Mouse (Mus musculus): ENCODE results near the gene Arhgap24. TPM values are rescaled to one million over a fixed set of nuclear protein-coding genes. Genes with fewer than 3 reads are reported as not detected.

The Arhgap24 gene
- total RNA-seq, 2 experiments from 2014 or later: 7.0 to 7.4 TPM

DNA sequence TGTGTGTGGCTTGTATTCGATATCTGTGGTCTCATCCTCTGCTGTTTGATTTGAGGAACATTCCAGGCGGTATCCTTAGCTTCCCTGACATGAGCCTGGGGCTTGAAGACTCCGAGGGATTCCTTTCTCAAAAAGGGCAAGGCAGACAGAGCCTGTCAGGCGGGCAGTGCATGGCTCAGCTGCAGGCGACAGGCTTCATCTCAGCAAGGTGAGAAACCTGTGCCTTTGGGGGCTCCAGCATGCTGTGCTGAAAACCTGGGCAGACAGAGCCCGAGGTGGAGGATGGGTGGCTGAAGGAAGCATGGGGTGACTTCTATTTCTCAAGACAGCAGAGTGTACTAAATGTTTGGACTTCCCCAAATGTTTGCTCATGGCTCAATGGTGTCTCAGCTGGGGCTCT lies 13.6 kb downstream of the Arhgap24 start:
- DNase-seq (ENCODE audit: extremely low spot score in 1 of 2, low spot score in 2 of 2): no peak
- intact Hi-C loops (cut with DNase I): no loop called here

- intact Hi-C loops (cut with DNase I): no loop called here
- no peak for DNase-seq (ENCODE audit: extremely low spot score in 1 of 2, low spot score in 2 of 2)
Measured at GRCm38 (mm10) chr5:102497205-102497604, 16.0 kb downstream of the Arhgap24 start.

DNA sequence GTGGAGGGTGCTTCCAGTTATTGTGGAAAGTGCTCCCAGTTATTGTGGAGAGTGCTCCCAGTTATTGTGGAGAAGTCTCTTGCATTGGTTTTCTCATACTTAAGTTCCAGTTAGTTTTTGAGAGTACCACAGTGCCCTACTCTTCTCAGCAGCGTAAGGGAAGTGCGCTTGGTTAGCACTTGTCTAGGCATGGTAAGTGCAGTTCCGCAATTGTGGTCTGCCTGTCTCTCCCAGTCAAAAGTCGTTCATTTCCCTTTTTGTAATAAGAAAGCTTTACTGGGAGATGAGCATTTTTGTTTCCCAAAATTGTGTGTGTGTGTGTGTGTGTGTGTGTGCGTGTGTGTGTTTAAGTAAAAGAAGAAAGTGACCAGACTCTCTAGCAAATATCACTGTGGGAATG lies 17.6 kb downstream of the Arhgap24 start:
- no peak for DNase-seq (ENCODE audit: extremely low spot score in 1 of 2, low spot score in 2 of 2)
- intact Hi-C loops (cut with DNase I): no loop called here

DNA sequence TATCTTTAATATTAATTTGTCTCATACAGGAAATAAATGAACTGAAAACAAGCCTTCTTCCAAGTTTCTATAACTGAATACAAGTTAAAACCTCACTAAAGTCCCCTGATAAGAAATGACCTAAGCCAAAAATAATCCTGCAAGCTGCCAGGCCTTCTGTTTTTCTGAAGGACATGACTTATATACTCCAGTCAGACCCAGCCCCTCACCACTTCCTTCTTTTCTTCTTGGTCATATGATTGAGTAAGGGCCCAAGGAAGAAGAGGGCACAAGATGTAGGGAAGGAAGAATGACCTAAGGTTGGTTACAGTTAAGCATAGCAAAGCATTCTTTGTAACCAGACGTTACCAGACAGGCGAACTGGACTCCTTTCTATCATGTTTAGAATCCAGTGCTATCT lies 21.1 kb downstream of the Arhgap24 start:
- intact Hi-C loops (cut with DNase I): no loop called here
- no peak for DNase-seq (ENCODE audit: extremely low spot score in 1 of 2, low spot score in 2 of 2)

GRCm38 (mm10) chr5:102503066-102503465 lies 21.9 kb downstream of the Arhgap24 start:
- intact Hi-C loops (cut with DNase I): no loop called here
- no peak for DNase-seq (ENCODE audit: extremely low spot score in 1 of 2, low spot score in 2 of 2)

GRCm38 (mm10) chr5:102503868-102504267 lies 22.7 kb downstream of the Arhgap24 start:
- no peak for DNase-seq (ENCODE audit: extremely low spot score in 1 of 2, low spot score in 2 of 2)

DNA sequence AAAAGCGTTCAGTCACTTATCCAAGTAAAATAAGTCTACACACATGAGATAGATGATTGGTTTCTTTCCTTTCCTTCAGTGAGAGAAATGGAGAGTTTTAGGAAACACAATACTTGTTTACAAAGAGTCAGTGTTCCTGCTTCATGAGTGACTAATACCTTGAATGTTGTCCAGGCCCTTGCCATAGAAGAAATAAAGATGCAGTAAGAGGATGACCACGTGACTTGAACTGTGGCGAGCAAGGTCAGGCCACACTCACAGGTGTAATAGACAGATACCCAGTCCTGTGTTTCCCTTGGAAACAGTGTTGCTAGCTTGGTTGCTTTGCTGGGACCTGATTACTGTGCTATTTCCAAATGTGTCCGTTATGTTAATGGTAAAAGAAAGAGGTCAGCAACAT lies 23.4 kb downstream of the Arhgap24 start:
- intact Hi-C loops (cut with DNase I): no loop called here
- DNase-seq (ENCODE audit: extremely low spot score in 1 of 2, low spot score in 2 of 2): no peak

More at GRCm38 (mm10) chr5:102503868-102504267, 22.7 kb downstream of the Arhgap24 start:
- intact Hi-C loops (cut with DNase I): no loop called here

- DNase-seq (ENCODE audit: extremely low spot score in 1 of 2, low spot score in 2 of 2): no peak
- intact Hi-C loops (cut with DNase I): no loop called here
Measured at GRCm38 (mm10) chr5:102508162-102508561, 27.0 kb downstream of the Arhgap24 start.

- DNase-seq (ENCODE audit: extremely low spot score in 1 of 2, low spot score in 2 of 2): peak in 1 of 2 experiments; percentile 48
- intact Hi-C loops (cut with DNase I): no loop called here
Measured at GRCm38 (mm10) chr5:102509381-102509780, 28.2 kb downstream of the Arhgap24 start.

GRCm38 (mm10) chr5:102511651-102512050 lies 30.5 kb downstream of the Arhgap24 start:
- intact Hi-C loops (cut with DNase I): no loop called here

GRCm38 (mm10) chr5:102515496-102515895 lies 34.3 kb downstream of the Arhgap24 start:
- intact Hi-C loops (cut with DNase I): no loop called here
- DNase-seq (ENCODE audit: extremely low spot score in 1 of 2, low spot score in 2 of 2): no peak

More at GRCm38 (mm10) chr5:102511651-102512050, 30.5 kb downstream of the Arhgap24 start:
- DNase-seq (ENCODE audit: extremely low spot score in 1 of 2, low spot score in 2 of 2): no peak

DNA sequence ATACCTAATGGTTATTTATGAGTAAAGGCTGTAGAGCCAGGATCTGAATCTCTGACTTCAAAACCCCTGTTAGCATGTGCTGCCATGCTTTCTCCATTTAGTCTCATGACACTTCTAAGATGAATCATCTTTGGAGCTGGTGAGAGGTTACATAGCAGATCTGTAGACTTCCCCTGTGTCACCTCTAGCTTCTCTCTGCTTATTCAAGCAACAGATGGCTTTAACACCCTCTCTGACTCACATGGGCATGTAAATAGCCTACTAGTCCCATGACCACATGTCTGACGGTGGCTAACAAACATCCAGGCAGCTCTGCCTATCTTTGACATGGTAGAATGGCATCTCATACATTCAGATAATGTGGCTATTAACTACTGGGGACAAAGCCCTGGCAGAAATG lies 39.3 kb downstream of the Arhgap24 start:
- intact Hi-C loops (cut with DNase I): no loop called here

DNA sequence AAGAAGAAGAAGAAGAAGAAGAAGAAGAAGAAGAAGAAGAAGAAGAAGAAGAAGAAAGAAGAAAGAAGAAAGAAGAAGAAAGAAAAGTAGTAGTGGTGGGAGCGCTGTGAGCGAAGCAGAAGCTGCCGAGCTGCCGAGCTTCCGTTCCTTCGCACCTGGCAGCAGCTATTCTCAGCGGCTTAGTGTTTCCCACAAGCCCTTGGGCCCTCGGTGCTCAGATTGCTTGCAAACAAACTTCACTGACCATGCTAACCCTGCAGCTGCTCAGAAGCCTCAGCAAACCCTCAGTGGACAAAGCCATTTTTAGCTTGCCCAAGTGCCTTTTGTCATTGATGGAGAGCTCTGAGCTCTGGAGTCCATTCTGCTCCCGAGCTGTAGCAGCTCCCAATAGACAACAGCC lies 54.1 kb downstream of the Arhgap24 start:
- no peak for DNase-seq (ENCODE audit: extremely low spot score in 1 of 2, low spot score in 2 of 2)
- intact Hi-C loops (cut with DNase I): no loop called here

More for the DNA sequence above, 39.3 kb downstream of the Arhgap24 start:
- no peak for DNase-seq (ENCODE audit: extremely low spot score in 1 of 2, low spot score in 2 of 2)

- intact Hi-C loops (cut with DNase I): no loop called here
- DNase-seq (ENCODE audit: extremely low spot score in 1 of 2, low spot score in 2 of 2): no peak
Measured at GRCm38 (mm10) chr5:102537819-102538218, 56.6 kb downstream of the Arhgap24 start.

GRCm38 (mm10) chr5:102546296-102546695 lies 65.1 kb downstream of the Arhgap24 start:
- intact Hi-C loops (cut with DNase I): no loop called here
- DNase-seq (ENCODE audit: extremely low spot score in 1 of 2, low spot score in 2 of 2): no peak

DNA sequence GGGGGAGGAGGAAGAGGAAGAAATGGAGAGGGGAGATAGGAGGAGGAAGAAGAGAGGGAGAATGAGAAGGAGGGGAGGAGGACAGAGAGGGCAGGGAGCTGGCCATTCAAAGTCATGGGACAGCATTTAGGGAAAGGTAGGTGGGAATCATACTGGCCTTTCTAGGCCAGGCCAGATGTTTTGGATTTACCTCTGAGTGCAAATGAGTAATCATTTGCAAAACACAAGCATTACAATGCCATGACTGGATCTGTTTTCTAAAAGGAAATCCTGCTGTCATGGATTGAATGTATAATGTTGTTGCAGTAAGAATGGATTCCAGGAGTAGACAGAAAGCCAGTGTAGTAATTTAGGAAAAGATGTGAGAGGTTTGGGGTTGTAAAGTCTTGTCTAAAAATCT lies 66.6 kb downstream of the Arhgap24 start:
- intact Hi-C loops (cut with DNase I): no loop called here
- no peak for DNase-seq (ENCODE audit: extremely low spot score in 1 of 2, low spot score in 2 of 2)

DNA sequence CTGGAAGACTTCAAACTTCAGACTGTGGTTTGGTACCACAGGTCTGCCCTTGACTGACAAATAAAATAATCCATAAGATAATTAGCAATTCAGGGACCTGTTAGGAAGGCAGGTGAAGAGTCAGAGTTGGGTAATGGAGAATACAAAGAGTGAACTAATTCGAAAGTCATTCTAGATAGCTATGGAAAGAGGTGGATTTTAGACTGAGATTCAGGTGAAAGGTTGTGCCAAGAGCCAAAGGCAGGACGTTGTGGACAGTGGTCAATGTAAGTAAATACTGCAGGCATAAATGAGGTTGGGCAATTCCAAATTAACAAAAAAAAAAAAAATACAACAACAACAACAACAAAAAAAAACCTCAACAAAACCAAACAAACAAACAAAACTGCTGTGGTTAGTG lies 67.2 kb downstream of the Arhgap24 start:
- DNase-seq (ENCODE audit: extremely low spot score in 1 of 2, low spot score in 2 of 2): no peak
- intact Hi-C loops (cut with DNase I): no loop called here

GRCm38 (mm10) chr5:102550211-102550610 lies 69.0 kb downstream of the Arhgap24 start:
- intact Hi-C loops (cut with DNase I): no loop called here
- DNase-seq (ENCODE audit: extremely low spot score in 1 of 2, low spot score in 2 of 2): no peak

DNA sequence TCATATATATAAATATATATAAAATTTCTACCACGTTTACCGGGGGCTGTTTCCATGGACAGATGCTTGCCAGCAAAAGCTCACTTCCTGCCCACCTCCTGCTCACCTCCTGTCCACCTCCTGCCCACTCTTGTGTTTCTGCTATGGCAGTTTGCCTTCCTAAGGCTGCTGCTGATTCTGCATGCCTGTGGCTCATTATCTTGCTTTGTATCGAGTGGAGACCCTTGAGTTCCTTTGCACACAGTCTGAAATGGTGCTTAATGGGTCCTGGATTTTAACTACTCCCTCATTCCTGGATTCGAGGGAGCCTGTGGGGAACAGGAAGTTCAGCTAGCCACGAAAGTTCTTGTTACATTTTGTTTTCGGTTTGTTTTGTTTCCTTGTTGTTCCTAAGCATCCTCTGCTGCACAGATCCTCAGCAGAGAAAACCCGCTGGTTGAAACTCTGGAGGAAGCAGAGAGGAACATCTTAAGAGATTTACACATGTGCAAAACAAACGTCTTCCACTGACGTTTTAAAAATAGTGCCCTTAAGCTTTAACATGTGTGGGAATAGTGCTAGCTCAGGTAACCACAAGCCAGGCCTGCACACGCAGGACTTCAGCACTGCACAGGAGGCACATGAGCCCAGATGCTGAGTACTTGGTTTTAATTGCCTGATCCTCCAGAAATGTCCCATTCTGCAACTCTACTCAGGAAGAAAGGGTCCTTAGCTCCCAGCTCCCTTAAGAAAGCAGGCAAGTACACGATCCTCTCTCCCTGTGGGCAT lies 69.9 kb downstream of the Arhgap24 start:
- no peak for DNase-seq (ENCODE audit: extremely low spot score in 1 of 2, low spot score in 2 of 2)
- intact Hi-C loops (cut with DNase I): no loop called here

GRCm38 (mm10) chr5:102552533-102552932 lies 71.3 kb downstream of the Arhgap24 start:
- intact Hi-C loops (cut with DNase I): no loop called here
- DNase-seq (ENCODE audit: extremely low spot score in 1 of 2, low spot score in 2 of 2): no peak

DNA sequence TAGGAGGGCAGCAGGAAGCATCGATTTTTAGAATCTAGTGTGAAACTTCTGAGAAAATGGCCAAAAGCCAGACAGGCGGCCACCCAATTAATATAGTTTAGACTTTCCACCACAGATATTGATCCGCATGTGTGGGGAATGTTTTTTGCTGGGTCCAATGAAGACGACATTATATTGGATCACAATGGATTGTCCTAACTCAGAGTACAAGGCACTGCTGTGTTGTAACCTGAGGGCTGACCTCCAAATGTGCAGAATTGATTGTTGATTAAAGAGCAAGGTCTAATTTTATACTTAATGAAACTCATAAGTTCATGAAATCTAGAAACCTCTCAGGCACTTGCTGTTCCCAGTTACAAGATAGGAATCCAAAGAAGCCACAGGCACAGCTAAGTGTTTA lies 74.8 kb downstream of the Arhgap24 start:
- DNase-seq (ENCODE audit: extremely low spot score in 1 of 2, low spot score in 2 of 2): no peak
- intact Hi-C loops (cut with DNase I): no loop called here
